Mouse (Mus musculus): ENCODE data around the gene Abca8b. TPM values are rescaled to one million over a fixed set of nuclear protein-coding genes. Genes with fewer than 3 reads are reported as not detected.

Gene Abca8b
- total and polyA plus RNA-seq, 3 experiments: 0.05 TPM; not detected in 2

DNA sequence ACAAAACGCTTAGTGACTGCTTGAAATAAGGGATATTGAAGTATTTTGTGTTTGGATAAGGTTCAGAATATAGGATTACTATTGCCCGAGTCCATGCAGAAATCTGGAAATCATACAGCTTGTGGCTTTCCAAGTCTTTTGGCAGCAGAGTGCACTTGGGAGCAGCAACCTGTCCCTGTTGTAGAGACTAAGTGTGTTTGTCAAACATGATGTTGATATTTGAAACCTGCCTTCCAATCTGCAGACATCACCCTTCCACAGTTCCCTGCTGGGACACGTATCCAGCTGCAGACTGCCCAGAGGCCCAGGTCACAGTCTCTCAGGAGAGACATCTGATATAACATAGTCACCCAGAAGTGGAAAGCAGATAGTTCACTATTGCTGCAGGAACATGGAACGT is 100.1 kb downstream of the Abca8b start:
- H3K4me3 ChIP-seq (ENCODE audit: low read depth, low read length): no peak overlapping the region
- no peak for TF ChIP-seq GATA2 (IDR thresholded peaks at IDR 0.05; ENCODE audit: borderline replicate concordance, low read depth, low read length)
- no peak for TF ChIP-seq TAL1 (conservative IDR thresholded peaks at IDR 0.05; ENCODE audit: low read depth, low read length)
- no peak for TF ChIP-seq GATA1 (IDR thresholded peaks at IDR 0.05; ENCODE audit: borderline replicate concordance, low read length)
- TF ChIP-seq CTCF (IDR thresholded peaks at IDR 0.05; ENCODE audit: low read depth, low read length): no peak
- TF ChIP-seq POLR2AphosphoS5 (IDR thresholded peaks at IDR 0.05; ENCODE audit: insufficient replicate concordance, low read depth, low read length): no peak
- ATAC-seq (ENCODE audit: extremely low read depth, insufficient number of reproducible peaks, low FRiP score, poor library complexity, severe bottlenecking) (no peak), DNase-seq (ENCODE audit: low spot score) (no peak)
- peaks cover 19% of the 10 kb centered on the region for H3K9me3 ChIP-seq (replicated peaks)
- H3K4me1 ChIP-seq (ENCODE audit: insufficient read depth, low read depth, low read length): no peaks in the 10 kb centered on the region
- no peaks in the 10 kb centered on the region for H3K27me3 ChIP-seq (ENCODE audit: insufficient read depth, low read length)
- H3K36me3 ChIP-seq (replicated peaks): no peaks in the 10 kb centered on the region

GRCm38 (mm10) chr11:109893894-109894804 is 101.5 kb downstream of the Abca8b start:
- ATAC-seq (ENCODE audit: extremely low read depth, insufficient number of reproducible peaks, low FRiP score, poor library complexity, severe bottlenecking) (no peak), DNase-seq (ENCODE audit: low spot score) (no peak)
- no peaks in the 10 kb centered on the region for H3K36me3 ChIP-seq (replicated peaks)
- no peaks in the 10 kb centered on the region for H3K4me1 ChIP-seq (ENCODE audit: insufficient read depth, low read depth, low read length)
- H3K9me3 ChIP-seq (replicated peaks): peaks cover 19% of the 10 kb centered on the region
- no peaks in the 10 kb centered on the region for H3K27me3 ChIP-seq (ENCODE audit: insufficient read depth, low read length)
- no peak for TF ChIP-seq GATA1 (IDR thresholded peaks at IDR 0.05; ENCODE audit: borderline replicate concordance, low read length)
- no peak for TF ChIP-seq GATA2 (IDR thresholded peaks at IDR 0.05; ENCODE audit: borderline replicate concordance, low read depth, low read length)
- no peak for TF ChIP-seq POLR2AphosphoS5 (IDR thresholded peaks at IDR 0.05; ENCODE audit: insufficient replicate concordance, low read depth, low read length)
- no peak for TF ChIP-seq CTCF (IDR thresholded peaks at IDR 0.05; ENCODE audit: low read depth, low read length)
- no peak for TF ChIP-seq TAL1 (conservative IDR thresholded peaks at IDR 0.05; ENCODE audit: low read depth, low read length)
- H3K4me3 ChIP-seq (ENCODE audit: low read depth, low read length): no peak overlapping the region

DNA sequence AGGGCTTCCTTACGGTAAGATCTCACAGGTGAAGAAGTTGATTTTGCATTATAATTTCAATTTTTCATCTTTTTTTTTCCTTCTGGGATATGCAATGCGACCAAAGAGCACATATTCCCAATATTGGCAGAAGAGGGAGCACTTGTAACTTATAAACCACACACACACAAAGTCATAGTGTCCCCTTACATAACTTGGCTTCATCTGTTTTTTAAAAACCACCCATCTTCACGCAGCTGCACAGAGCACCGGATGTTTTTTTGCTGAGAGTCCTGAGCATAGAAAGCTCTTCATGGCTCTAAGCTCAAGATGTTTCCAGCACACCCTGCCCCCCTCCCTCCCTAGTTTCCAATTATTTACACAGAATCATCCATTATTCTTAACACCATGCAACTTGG is 103.7 kb downstream of the Abca8b start:
- TF ChIP-seq POLR2AphosphoS5 (IDR thresholded peaks at IDR 0.05; ENCODE audit: insufficient replicate concordance, low read depth, low read length) (no peak), CTCF (IDR thresholded peaks at IDR 0.05; ENCODE audit: low read depth, low read length) (no peak), GATA1 (IDR thresholded peaks at IDR 0.05; ENCODE audit: borderline replicate concordance, low read length) (no peak), TAL1 (conservative IDR thresholded peaks at IDR 0.05; ENCODE audit: low read depth, low read length) (no peak), GATA2 (IDR thresholded peaks at IDR 0.05; ENCODE audit: borderline replicate concordance, low read depth, low read length) (no peak)
- no peak for ATAC-seq (ENCODE audit: extremely low read depth, insufficient number of reproducible peaks, low FRiP score, poor library complexity, severe bottlenecking)

DNA sequence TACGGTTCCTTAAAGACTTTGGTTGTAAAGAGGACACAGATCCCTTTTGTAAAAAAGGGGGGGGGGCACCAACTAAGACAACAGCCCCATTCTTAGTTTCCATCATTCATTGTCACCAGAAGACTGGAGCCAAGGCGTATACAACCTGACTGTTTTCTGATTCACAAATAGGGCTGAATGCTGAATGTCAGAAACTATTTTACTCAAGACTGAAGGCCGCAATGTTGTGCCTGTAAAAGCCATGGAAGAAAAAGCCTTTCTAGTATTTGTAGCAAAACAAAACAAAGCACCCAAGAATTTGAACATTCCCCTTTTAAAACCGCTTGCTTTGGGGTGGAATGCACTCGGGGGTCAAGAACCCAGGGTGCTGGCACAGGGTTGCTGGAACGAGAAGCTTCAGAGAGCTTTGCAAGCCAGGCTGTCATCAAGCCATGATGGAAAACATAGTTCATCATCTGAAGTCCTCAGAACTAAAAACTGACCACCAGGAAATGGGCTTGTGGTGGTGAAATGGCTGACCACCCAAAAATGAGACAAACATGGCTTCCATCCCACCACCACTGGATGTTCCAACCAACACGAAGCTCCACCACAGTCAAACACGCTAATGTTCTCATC is 104.2 kb downstream of the Abca8b start:
- H3K36me3 ChIP-seq (replicated peaks): no peaks in the 10 kb centered on the region

More for the DNA sequence above, 103.7 kb downstream of the Abca8b start:
- H3K36me3 ChIP-seq (replicated peaks): no peaks in the 10 kb centered on the region
- no peaks in the 10 kb centered on the region for H3K27me3 ChIP-seq (ENCODE audit: insufficient read depth, low read length)
- H3K9me3 ChIP-seq (replicated peaks): peaks cover 19% of the 10 kb centered on the region
- H3K4me1 ChIP-seq (ENCODE audit: insufficient read depth, low read depth, low read length): no peaks in the 10 kb centered on the region
- DNase-seq (ENCODE audit: low spot score): no peak
- no peak overlapping the region for H3K4me3 ChIP-seq (ENCODE audit: low read depth, low read length)

GRCm38 (mm10) chr11:109889595-109889994 is 106.0 kb downstream of the Abca8b start:
- no peak overlapping the region for H3K4me3 ChIP-seq (ENCODE audit: low read depth, low read length)
- no peak for DNase-seq (ENCODE audit: low spot score)
- no peak for ATAC-seq (ENCODE audit: extremely low read depth, insufficient number of reproducible peaks, low FRiP score, poor library complexity, severe bottlenecking)

More for the DNA sequence above, 104.2 kb downstream of the Abca8b start:
- TF ChIP-seq TAL1 (conservative IDR thresholded peaks at IDR 0.05; ENCODE audit: low read depth, low read length): no peak
- Histone ChIP-seq H3K4me3 (ENCODE audit: low read depth, low read length) (no peak overlapping the region), H3K27me3 (ENCODE audit: insufficient read depth, low read length) (no peaks in the 10 kb centered on the region), H3K4me1 (ENCODE audit: insufficient read depth, low read depth, low read length) (no peaks in the 10 kb centered on the region), H3K9me3 (replicated peaks) (peaks cover 24% of the 10 kb centered on the region)
- DNase-seq (ENCODE audit: low spot score) (no peak), ATAC-seq (ENCODE audit: extremely low read depth, insufficient number of reproducible peaks, low FRiP score, poor library complexity, severe bottlenecking) (no peak)

GRCm38 (mm10) chr11:109886757-109887156 is 108.9 kb downstream of the Abca8b start:
- Histone ChIP-seq H3K9me3 (replicated peaks) (peaks cover 43% of the 10 kb centered on the region), H3K27me3 (ENCODE audit: insufficient read depth, low read length) (no peaks in the 10 kb centered on the region), H3K4me3 (ENCODE audit: low read depth, low read length) (no peak overlapping the region), H3K4me1 (ENCODE audit: insufficient read depth, low read depth, low read length) (no peaks in the 10 kb centered on the region), H3K36me3 (replicated peaks) (no peaks in the 10 kb centered on the region)
- DNase-seq (ENCODE audit: low spot score) (no peak), ATAC-seq (ENCODE audit: extremely low read depth, insufficient number of reproducible peaks, low FRiP score, poor library complexity, severe bottlenecking) (no peak)
- no peak for TF ChIP-seq GATA1 (IDR thresholded peaks at IDR 0.05; ENCODE audit: borderline replicate concordance, low read length)

More at GRCm38 (mm10) chr11:109889595-109889994, 106.0 kb downstream of the Abca8b start:
- H3K27me3 ChIP-seq (ENCODE audit: insufficient read depth, low read length): no peaks in the 10 kb centered on the region
- no peaks in the 10 kb centered on the region for H3K4me1 ChIP-seq (ENCODE audit: insufficient read depth, low read depth, low read length)
- no peaks in the 10 kb centered on the region for H3K36me3 ChIP-seq (replicated peaks)
- H3K9me3 ChIP-seq (replicated peaks): peaks cover 35% of the 10 kb centered on the region
- TF ChIP-seq POLR2AphosphoS5 (IDR thresholded peaks at IDR 0.05; ENCODE audit: insufficient replicate concordance, low read depth, low read length) (no peak), CTCF (IDR thresholded peaks at IDR 0.05; ENCODE audit: low read depth, low read length) (no peak), GATA1 (IDR thresholded peaks at IDR 0.05; ENCODE audit: borderline replicate concordance, low read length) (no peak), TAL1 (conservative IDR thresholded peaks at IDR 0.05; ENCODE audit: low read depth, low read length) (no peak), GATA2 (IDR thresholded peaks at IDR 0.05; ENCODE audit: borderline replicate concordance, low read depth, low read length) (no peak)

Data from G1E (cell line).